Mouse (Mus musculus) lung, embryonic 14.5 days (tissue): ENCODE data around the gene Bend3. TPM values are rescaled to one million over a fixed set of nuclear protein-coding genes. Genes with fewer than 3 reads are reported as not detected.

Experiments used
- ATAC-seq: fragments of 200-750 bp; cut with Nextera tagmentation; 2 replicates; pipeline ENCODE4 v1.8.0; 2017; ENCODE audit warnings: mild to moderate bottlenecking, moderate TSS enrichment, moderate library complexity; ENCODE audit not compliant: insufficient read depth
- DNase-seq: peaks from one replicate; pipeline ENCODE4 v3.0.0-alpha.2; 2015
- H3K27ac ChIP-seq: fragments of 300-500 bp; sonication (generic); 2 replicates; pipeline ENCODE4 v1.5.1; 2014; ENCODE audit warnings: low read depth, mild to moderate bottlenecking, moderate library complexity
- H3K27me3 ChIP-seq: fragments of 300-500 bp; sonication (generic); 2 replicates; pipeline ENCODE4 v1.6.1; 2014; ENCODE audit warnings: low read length, control low read depth; ENCODE audit not compliant: insufficient read depth
- H3K36me3 ChIP-seq: fragments of 300-500 bp; sonication (generic); 2 replicates; pipeline ENCODE4 v1.6.1; 2014; ENCODE audit warnings: control low read depth; ENCODE audit not compliant: insufficient read depth
- H3K4me1 ChIP-seq: fragments of 300-500 bp; sonication (generic); 2 replicates; pipeline ENCODE4 v1.6.1; 2014; ENCODE audit warnings: antibody characterized with exemption, control low read depth; ENCODE audit not compliant: insufficient read depth
- H3K4me2 ChIP-seq: fragments of 300-500 bp; sonication (generic); 2 replicates; pipeline ENCODE4 v1.6.1; 2014; ENCODE audit warnings: mild to moderate bottlenecking
- H3K4me3 ChIP-seq: fragments of 300-500 bp; sonication (generic); 2 replicates; pipeline ENCODE4 v1.5.1; 2014; ENCODE audit warnings: low read depth, low read length
- H3K9ac ChIP-seq: fragments of 300-500 bp; sonication (generic); 2 replicates; pipeline ENCODE4 v1.6.1; 2014
- H3K9me3 ChIP-seq: fragments of 300-500 bp; sonication (generic); 2 replicates; pipeline ENCODE4 v1.6.1; 2016; ENCODE audit warnings: low read depth, low read length, control low read depth
- CTCF ChIP-seq: IDR thresholded peaks from 2 replicates; pipeline ENCODE4 v1.5.1; 2016; ENCODE audit warnings: antibody characterized with exemption, low read depth
- WGBS: fragments of 180-500 bp; shearing (Covaris S2); extraction: QIAGEN DNeasy Blood & Tissue Kit; methylation state at CpG from one replicate; pipeline ENCODE4 v1.1.7; 2014; 5-methylcytosine and 5-hydroxymethylcytosine counted together
- polyA plus RNA-seq: library from polyadenylated mRNA; unstranded; fragments of >200 nt; fragmentation: Nextera tagmentation; extraction: Ambion mirVana; gene quantifications from 2 replicates; pipeline ENCODE4 v1.2.1, GENCODE M21; 2014

Gene Bend3
- polyA plus RNA-seq, 1 experiment from 2014 or later = 8.4 TPM

DNA sequence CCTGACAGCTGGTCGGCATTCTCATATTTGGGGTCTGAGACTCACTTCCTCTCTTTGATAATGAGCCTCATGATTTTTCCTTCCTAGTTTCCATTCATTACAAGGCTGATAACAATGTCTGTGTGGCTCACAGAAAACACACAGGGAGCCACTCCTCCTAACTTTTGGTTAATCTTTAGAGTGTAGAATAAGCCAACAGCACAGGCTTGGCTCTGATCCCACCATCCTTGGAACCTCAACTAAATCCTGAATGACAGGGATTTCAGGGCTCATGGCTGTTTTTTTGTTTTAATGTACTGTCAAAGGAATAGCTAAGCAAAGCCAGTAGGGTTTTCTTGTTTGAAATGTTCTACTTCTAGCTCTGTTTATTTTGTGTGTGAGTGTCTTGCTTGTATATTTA is 55.8 kb downstream of the Bend3 start:
- H3K27ac ChIP-seq = no peak overlapping the region
- H3K4me3 ChIP-seq = no peak overlapping the region
- no peak for DNase-seq
- no peaks in the 10 kb centered on the region for H3K9me3 ChIP-seq
- no peak overlapping the region for H3K9ac ChIP-seq
- TF ChIP-seq CTCF = no peak
- H3K27me3 ChIP-seq = no peaks in the 10 kb centered on the region
- no peak for ATAC-seq
- H3K4me1 ChIP-seq = 0 out of 2 replicates have a peak, but pooled peaks cover under 1% of the 10 kb centered on the region
- H3K36me3 ChIP-seq = peaks cover 43% of the 10 kb centered on the region
- no peak overlapping the region for H3K4me2 ChIP-seq
- WGBS = 60% methylated on average over 1 of the region's 1 CpGs

DNA sequence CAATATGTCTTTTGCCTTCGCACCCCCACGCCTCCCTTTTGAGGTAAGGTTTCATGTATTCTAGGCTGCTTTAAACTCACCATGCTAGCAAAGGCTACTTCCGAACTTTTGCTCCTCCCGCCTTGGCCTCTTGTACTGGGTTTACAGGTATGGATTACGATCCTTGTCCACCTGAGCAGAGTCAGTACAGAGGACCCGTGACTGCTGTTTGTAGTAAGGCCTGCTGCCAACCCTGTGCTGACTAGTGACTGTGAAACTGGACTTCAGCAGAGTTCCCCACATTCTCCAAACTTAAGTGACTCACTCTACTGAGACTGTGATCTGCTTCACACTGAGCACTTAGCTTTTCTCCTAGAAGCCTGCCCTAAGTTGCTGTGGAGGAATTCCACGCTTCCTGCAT is 59.0 kb downstream of the Bend3 start:
- DNase-seq (no peak), ATAC-seq (no peak)
- Histone ChIP-seq H3K4me1 (0 out of 2 replicates have a peak, but pooled peaks cover 8% of the 10 kb centered on the region), H3K27ac (no peak overlapping the region), H3K4me3 (no peak overlapping the region), H3K4me2 (no peak overlapping the region), H3K9ac (no peak overlapping the region), H3K27me3 (no peaks in the 10 kb centered on the region), H3K36me3 (peaks cover 14% of the 10 kb centered on the region; the same call in 1 of the 2 replicates), H3K9me3 (no peaks in the 10 kb centered on the region)
- TF ChIP-seq CTCF = no peak
- 91% methylated on average over 7 of the region's 7 CpGs for WGBS

DNA sequence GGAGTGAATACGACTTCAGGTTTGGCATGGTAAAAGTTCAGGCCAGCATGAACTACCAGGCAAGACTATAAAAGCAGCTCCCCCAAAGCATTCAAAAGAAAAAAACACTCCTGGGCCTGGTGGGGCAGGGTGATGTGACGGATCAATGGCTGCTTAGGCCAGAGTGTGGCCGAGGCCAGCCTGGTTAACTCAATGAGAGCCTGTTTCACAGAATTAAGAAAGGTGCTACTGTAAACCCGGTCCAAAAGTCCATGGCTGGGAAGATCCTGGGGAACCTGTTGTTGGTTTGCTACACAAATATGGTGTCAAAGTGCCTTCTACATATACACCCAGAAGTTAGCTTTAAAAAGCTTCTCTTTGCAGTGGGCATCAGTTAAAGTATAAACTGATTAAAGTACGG is 60.2 kb downstream of the Bend3 start:
- no peaks in the 10 kb centered on the region for H3K9me3 ChIP-seq
- WGBS = 90% methylated on average over 5 of the region's 5 CpGs
- H3K4me1 ChIP-seq = 0 out of 2 replicates have a peak, but pooled peaks cover 8% of the 10 kb centered on the region
- no peak for TF ChIP-seq CTCF
- H3K9ac ChIP-seq = no peak overlapping the region
- H3K27me3 ChIP-seq = no peaks in the 10 kb centered on the region
- 0 out of 2 replicates have a peak, but pooled peaks cover 9% of the 10 kb centered on the region for H3K36me3 ChIP-seq
- ATAC-seq (no peak), DNase-seq (no peak)
- H3K4me3 ChIP-seq = no peak overlapping the region
- no peak overlapping the region for H3K27ac ChIP-seq
- no peak overlapping the region for H3K4me2 ChIP-seq

DNA sequence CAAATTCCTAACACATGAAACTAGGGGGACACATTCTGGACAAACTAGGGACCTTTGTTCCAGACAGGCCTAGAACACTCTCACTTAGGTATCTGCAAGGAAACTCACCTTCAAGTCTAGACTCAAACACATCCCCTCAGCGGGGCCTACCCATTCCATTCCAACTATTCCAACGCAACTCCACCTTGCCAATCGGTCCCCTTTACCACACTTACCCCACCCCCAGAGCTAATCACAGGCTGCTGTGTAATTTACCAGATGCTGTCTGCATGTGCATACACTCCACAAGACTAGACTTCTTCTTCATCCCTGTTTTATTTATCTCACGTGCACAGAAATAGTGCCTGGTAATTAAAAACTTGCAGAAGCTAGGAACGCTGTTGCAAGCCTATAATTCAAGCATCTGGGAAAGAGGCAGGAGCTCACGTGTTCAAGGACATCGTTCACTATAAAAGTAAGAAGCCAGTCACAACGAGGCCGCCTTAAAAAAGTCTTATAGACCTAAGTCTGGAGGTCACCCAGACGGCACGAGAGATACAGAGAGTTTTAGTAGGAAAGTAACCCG is 61.2 kb downstream of the Bend3 start:
- WGBS = 13% methylated on average over 12 of the region's 12 CpGs
- no peak for TF ChIP-seq CTCF
- no peak for DNase-seq
- H3K4me2 ChIP-seq = peak overlapping the region; percentile 79
- no peak overlapping the region for H3K27ac ChIP-seq
- peak overlapping the region; percentile 87 for H3K9ac ChIP-seq
- 0 out of 2 replicates have a peak, but pooled peaks cover 8% of the 10 kb centered on the region for H3K4me1 ChIP-seq
- no peak for ATAC-seq
- H3K27me3 ChIP-seq = no peaks in the 10 kb centered on the region
- 0 out of 2 replicates have a peak, but pooled peaks cover 9% of the 10 kb centered on the region for H3K36me3 ChIP-seq
- peak overlapping the region; percentile 85 for H3K4me3 ChIP-seq
- no peaks in the 10 kb centered on the region for H3K9me3 ChIP-seq

DNA sequence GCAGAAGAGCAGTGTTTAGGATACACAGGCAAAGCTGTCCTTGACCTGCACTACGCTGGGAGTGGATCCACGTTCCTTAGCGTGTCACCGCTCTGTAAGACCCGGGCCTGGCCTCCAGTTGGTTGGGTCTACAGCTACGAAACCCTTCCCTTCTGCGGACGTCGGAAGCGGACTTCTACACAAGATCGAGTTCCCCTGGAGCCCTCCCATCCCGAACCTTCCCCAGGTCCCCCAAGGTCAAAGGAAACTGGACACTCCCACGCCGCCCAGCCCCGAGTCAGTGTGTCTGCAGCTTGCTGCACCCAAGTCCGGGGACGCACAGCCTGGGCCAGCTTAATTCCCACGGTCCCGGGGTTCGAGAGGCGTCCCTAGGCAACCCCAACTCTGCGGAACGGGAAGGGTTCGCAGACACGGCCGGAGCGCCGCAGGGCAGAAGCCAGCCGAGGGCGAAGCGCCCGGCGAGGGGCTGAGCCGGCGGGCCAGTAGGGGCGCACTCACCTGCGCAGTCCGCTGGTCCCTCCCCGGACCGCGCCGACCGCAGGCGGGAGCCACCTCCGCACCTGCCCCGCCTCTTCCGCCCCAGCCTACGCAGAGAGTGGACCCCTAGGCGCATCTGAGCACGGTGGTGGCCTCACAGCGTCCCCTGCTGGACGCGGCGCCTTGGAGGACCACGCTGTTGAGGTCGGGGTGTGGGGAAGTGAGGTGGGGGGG is 62.0 kb downstream of the Bend3 start, which contains the start of gene 1700021F05Rik:
Gene 1700021F05Rik (minus strand): TSS at position 553 of the 711 bp plus-strand sequence.
- 0 out of 2 replicates have a peak, but pooled peaks cover 8% of the 10 kb centered on the region for H3K4me1 ChIP-seq
- H3K4me3 ChIP-seq = peak within 1 kb of the TSS; percentile 85
- H3K9ac ChIP-seq = peak within 1 kb of the TSS; percentile 87
- ATAC-seq (peak; percentile 99), DNase-seq (peak; percentile 98)
- H3K27ac ChIP-seq = peak within 1 kb of the TSS; percentile 67
- peak within 1 kb of the TSS; percentile 79 for H3K4me2 ChIP-seq
- H3K36me3 ChIP-seq = 0 out of 2 replicates have a peak, but pooled peaks cover 8% of the 10 kb centered on the region
- TF ChIP-seq CTCF = peak; percentile 90
- H3K9me3 ChIP-seq = no peaks in the 10 kb centered on the region
- H3K27me3 ChIP-seq = no peaks in the 10 kb centered on the region
- WGBS = under 1% methylated on average over 56 of the region's 56 CpGs

DNA sequence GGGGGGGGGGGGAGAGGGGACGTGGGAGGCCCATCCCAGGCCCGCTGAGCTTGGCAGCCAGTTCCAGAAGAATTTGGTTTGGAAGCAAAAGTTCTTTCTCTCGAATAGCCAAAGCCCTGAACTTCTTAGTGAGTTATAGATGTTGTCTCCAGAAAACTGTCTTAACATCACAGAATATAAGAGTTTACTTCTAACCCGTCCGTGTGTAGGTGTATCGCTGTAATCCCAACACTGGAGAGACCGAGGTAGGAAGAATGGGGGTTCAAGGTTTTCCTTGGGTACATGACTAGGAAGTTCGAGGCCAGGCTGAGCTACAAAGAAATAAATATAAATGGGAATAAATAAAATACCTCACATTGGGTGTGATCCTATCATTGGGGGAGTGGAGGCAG is 62.5 kb downstream of the Bend3 start:
- H3K4me3 ChIP-seq = peak overlapping the region; percentile 85
- no peaks in the 10 kb centered on the region for H3K9me3 ChIP-seq
- H3K9ac ChIP-seq = 0 out of 2 replicates have a peak overlapping the region, but pooled peaks have one; percentile 87
- 0 out of 2 replicates have a peak, but pooled peaks cover 3% of the 10 kb centered on the region for H3K36me3 ChIP-seq
- no peak for DNase-seq
- no peak overlapping the region for H3K27ac ChIP-seq
- ATAC-seq = peak; percentile 18
- no peaks in the 10 kb centered on the region for H3K27me3 ChIP-seq
- 0 out of 2 replicates have a peak, but pooled peaks cover 8% of the 10 kb centered on the region for H3K4me1 ChIP-seq
- TF ChIP-seq CTCF = no peak
- 37% methylated on average over 8 of the region's 8 CpGs for WGBS
- peak overlapping the region; percentile 47 for H3K4me2 ChIP-seq

DNA sequence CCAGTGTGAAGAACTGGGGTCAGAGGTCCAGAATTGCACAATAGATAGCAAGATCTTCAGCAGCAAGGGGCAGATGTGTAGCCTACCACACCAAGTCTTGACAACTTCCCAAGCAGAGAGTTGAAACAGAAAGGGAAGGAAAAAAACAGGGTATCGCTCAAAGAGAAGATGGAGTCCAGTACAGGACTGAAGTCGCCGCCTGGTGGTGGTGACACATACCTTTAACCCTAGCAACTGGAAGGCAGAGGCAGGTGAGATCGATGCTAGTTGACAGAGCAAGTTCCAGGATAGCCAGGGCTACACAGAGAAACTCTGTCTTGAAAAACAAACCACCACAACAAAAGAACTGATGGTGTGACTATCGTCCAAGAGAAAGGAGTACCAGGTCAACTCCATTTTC is 70.8 kb downstream of the Bend3 start:
- DNase-seq (peak; percentile 15), ATAC-seq (no peak)
- Histone ChIP-seq H3K36me3 (no peaks in the 10 kb centered on the region), H3K9me3 (no peaks in the 10 kb centered on the region), H3K4me3 (no peak overlapping the region), H3K4me1 (no peaks in the 10 kb centered on the region), H3K27ac (no peak overlapping the region), H3K27me3 (no peaks in the 10 kb centered on the region), H3K4me2 (no peak overlapping the region), H3K9ac (no peak overlapping the region)
- TF ChIP-seq CTCF = peak; percentile 43; the same call in 1 of the 2 replicates
- 60% methylated on average over 5 of the region's 5 CpGs for WGBS
